Mouse (Mus musculus): ENCODE data around the gene Kcnk12. TPM values are rescaled to one million over a fixed set of nuclear protein-coding genes. Genes with fewer than 3 reads are reported as not detected.

Kcnk12 gene
- polyA plus RNA-seq, 1 experiment: 6.7 TPM

- Histone ChIP-seq H3K4me3 (replicated peaks; ENCODE audit: extremely low read depth, low read depth, low read length) (no peak overlapping the region), H3K4me1 (ENCODE audit: control insufficient read depth, insufficient read depth, low read length) (no peaks in the 10 kb centered on the region)
- TF ChIP-seq CTCF (IDR thresholded peaks at IDR 0.05; ENCODE audit: insufficient read depth, low read length) (no peak), POLR2A (IDR thresholded peaks at IDR 0.05; ENCODE audit: borderline replicate concordance, extremely low read depth, low read depth, low read length) (no peak)
- WGBS: 86% methylated on average over 8 of the region's 8 CpGs
- no peak for DNase-seq
These were observed 63.3 kb downstream of the Kcnk12 start for GRCm38 (mm10) chr17:87734471-87734870.

GRCm38 (mm10) chr17:87731962-87732361 is 65.8 kb downstream of the Kcnk12 start:
- TF ChIP-seq POLR2A (IDR thresholded peaks at IDR 0.05; ENCODE audit: borderline replicate concordance, extremely low read depth, low read depth, low read length) (no peak), CTCF (IDR thresholded peaks at IDR 0.05; ENCODE audit: insufficient read depth, low read length) (no peak)
- WGBS: 70% methylated on average over 4 of the region's 4 CpGs
- no peak for DNase-seq
- Histone ChIP-seq H3K4me1 (ENCODE audit: control insufficient read depth, insufficient read depth, low read length) (no peaks in the 10 kb centered on the region), H3K4me3 (replicated peaks; ENCODE audit: extremely low read depth, low read depth, low read length) (no peak overlapping the region)

- Histone ChIP-seq H3K4me1 (ENCODE audit: control insufficient read depth, insufficient read depth, low read length) (no peaks in the 10 kb centered on the region), H3K4me3 (replicated peaks; ENCODE audit: extremely low read depth, low read depth, low read length) (no peak overlapping the region)
- WGBS: 92% methylated on average over 12 of the region's 12 CpGs
- DNase-seq: no peak
- TF ChIP-seq POLR2A (IDR thresholded peaks at IDR 0.05; ENCODE audit: borderline replicate concordance, extremely low read depth, low read depth, low read length): no peak
- TF ChIP-seq CTCF (IDR thresholded peaks at IDR 0.05; ENCODE audit: insufficient read depth, low read length): no peak
These were observed 71.1 kb downstream of the Kcnk12 start for GRCm38 (mm10) chr17:87726489-87727356.

- no peak for TF ChIP-seq POLR2A (IDR thresholded peaks at IDR 0.05; ENCODE audit: borderline replicate concordance, extremely low read depth, low read depth, low read length)
- no peak for TF ChIP-seq CTCF (IDR thresholded peaks at IDR 0.05; ENCODE audit: insufficient read depth, low read length)
- WGBS: 94% methylated on average over 7 of the region's 7 CpGs
- DNase-seq: no peak
- Histone ChIP-seq H3K4me3 (replicated peaks; ENCODE audit: extremely low read depth, low read depth, low read length) (no peak overlapping the region), H3K4me1 (ENCODE audit: control insufficient read depth, insufficient read depth, low read length) (no peaks in the 10 kb centered on the region)
These were observed 73.1 kb downstream of the Kcnk12 start for GRCm38 (mm10) chr17:87724727-87725126.

- 88% methylated on average over 8 of the region's 8 CpGs for WGBS
- Histone ChIP-seq H3K4me3 (replicated peaks; ENCODE audit: extremely low read depth, low read depth, low read length) (no peak overlapping the region), H3K4me1 (ENCODE audit: control insufficient read depth, insufficient read depth, low read length) (no peaks in the 10 kb centered on the region)
- DNase-seq: no peak
- TF ChIP-seq CTCF (IDR thresholded peaks at IDR 0.05; ENCODE audit: insufficient read depth, low read length): no peak
These were observed 97.7 kb downstream of the Kcnk12 start for GRCm38 (mm10) chr17:87700101-87700500.

GRCm38 (mm10) chr17:87698996-87699765 is 98.6 kb downstream of the Kcnk12 start:
- H3K4me1 ChIP-seq (ENCODE audit: control insufficient read depth, insufficient read depth, low read length): no peaks in the 10 kb centered on the region
- no peak for DNase-seq
- no peak overlapping the region for H3K4me3 ChIP-seq (replicated peaks; ENCODE audit: extremely low read depth, low read depth, low read length)
- TF ChIP-seq CTCF (IDR thresholded peaks at IDR 0.05; ENCODE audit: insufficient read depth, low read length) (no peak), POLR2A (IDR thresholded peaks at IDR 0.05; ENCODE audit: borderline replicate concordance, extremely low read depth, low read depth, low read length) (no peak)
- 74% methylated on average over 16 of the region's 16 CpGs for WGBS

- no peak for DNase-seq
- no peak for TF ChIP-seq CTCF (IDR thresholded peaks at IDR 0.05; ENCODE audit: insufficient read depth, low read length)
- no peak for TF ChIP-seq POLR2A (IDR thresholded peaks at IDR 0.05; ENCODE audit: borderline replicate concordance, extremely low read depth, low read depth, low read length)
- WGBS: 87% methylated on average over 6 of the region's 6 CpGs
- Histone ChIP-seq H3K4me1 (ENCODE audit: control insufficient read depth, insufficient read depth, low read length) (no peaks in the 10 kb centered on the region), H3K4me3 (replicated peaks; ENCODE audit: extremely low read depth, low read depth, low read length) (no peak overlapping the region)
These were observed 101.0 kb downstream of the Kcnk12 start for GRCm38 (mm10) chr17:87696814-87697213.

GRCm38 (mm10) chr17:87695874-87696465 is 101.8 kb downstream of the Kcnk12 start:
- no peaks in the 10 kb centered on the region for H3K4me1 ChIP-seq (ENCODE audit: control insufficient read depth, insufficient read depth, low read length)
- no peak for DNase-seq
- no peak for TF ChIP-seq POLR2A (IDR thresholded peaks at IDR 0.05; ENCODE audit: borderline replicate concordance, extremely low read depth, low read depth, low read length)
- no peak for TF ChIP-seq CTCF (IDR thresholded peaks at IDR 0.05; ENCODE audit: insufficient read depth, low read length)
- WGBS: 92% methylated on average over 11 of the region's 11 CpGs
- H3K4me3 ChIP-seq (replicated peaks; ENCODE audit: extremely low read depth, low read depth, low read length): no peak overlapping the region

Other genes with a start within 250 kb of the Kcnk12 start
- gene Epcam, start 162.0 kb downstream of the Kcnk12 start, polyA plus RNA-seq (2012; rRNA removed): 33.7 and 58.7 TPM in 2 replicates
- 6.2 and 7.1 TPM in 2 replicates for gene Msh2, start 125.7 kb downstream of the Kcnk12 start, polyA plus RNA-seq (2012; rRNA removed)
- gene Rpl36-ps4, start 123.0 kb upstream of the Kcnk12 start, polyA plus RNA-seq (2012; rRNA removed): not detected in 2 replicates
- 2.0 and 3.2 TPM in 2 replicates for gene Msh6, start 177.1 kb upstream of the Kcnk12 start, polyA plus RNA-seq (2012; rRNA removed)